Mouse (Mus musculus): ENCODE data around the gene 4930415O20Rik. TPM values are rescaled to one million over a fixed set of nuclear protein-coding genes. Genes with fewer than 3 reads are reported as not detected.
A peak's percentile ranks its signal among the peaks of the same experiment; 100 is the strongest.

Gene 4930415O20Rik
- polyA plus RNA-seq, 1 experiment from 2014 or later = not detected

DNA sequence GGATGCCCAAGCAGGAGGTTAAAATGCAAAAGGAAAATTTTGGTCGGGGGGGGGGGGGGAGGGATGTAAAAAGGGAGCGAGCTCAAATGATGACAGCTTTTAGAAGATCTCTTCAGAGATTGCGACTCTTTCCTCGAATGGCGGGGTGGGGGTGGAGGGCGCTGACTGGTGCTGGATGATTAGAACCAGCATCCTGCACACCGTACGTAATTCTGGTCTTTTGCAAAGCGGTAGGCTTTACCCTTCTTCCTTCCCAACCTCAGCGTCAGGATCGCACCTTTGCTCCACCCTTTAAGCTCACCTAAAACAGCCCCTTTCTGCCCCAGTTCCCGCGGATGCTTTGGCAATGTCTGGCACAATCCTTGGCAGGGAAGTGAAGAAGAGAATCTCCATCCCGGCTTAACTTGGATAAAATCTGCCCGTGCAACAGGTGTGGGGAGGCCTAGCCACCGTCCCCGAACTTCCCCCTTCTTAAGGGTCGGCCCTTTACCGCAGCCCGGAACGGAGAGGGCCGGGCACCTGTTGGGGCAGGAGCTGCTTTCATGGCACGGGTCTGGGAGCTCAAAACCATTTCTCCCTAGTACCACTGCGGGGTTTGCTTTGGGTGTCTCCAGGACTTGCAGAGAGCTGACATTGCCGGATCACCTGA, 63.1 kb downstream of the 4930415O20Rik start:
- 0% methylated on average over 24 of the region's 25 CpGs for WGBS
- Histone ChIP-seq H3K4me1 (replicated peaks; ENCODE audit: control insufficient read depth, insufficient read depth, low read length) (peaks cover 36% of the 10 kb centered on the region), H3K4me3 (ENCODE audit: low read depth, low read length) (peak overlapping the region; percentile 83), H3K9me3 (ENCODE audit: control insufficient read depth, low read length) (no peaks in the 10 kb centered on the region), H3K36me3 (ENCODE audit: control insufficient read depth, insufficient read depth, low read length) (no peaks in the 10 kb centered on the region), H3K4me2 (ENCODE audit: low read depth, low read length, severe bottlenecking) (peak overlapping the region; percentile 97), H3K27ac (ENCODE audit: low read depth, low read length) (peak overlapping the region; percentile 81), H3K9ac (ENCODE audit: low read length) (peak overlapping the region; percentile 92), H3K27me3 (ENCODE audit: control insufficient read depth, insufficient read depth, low read length) (peaks cover 49% of the 10 kb centered on the region)
- DNase-seq (ENCODE audit: low spot score) (peak; percentile 67), ATAC-seq (replicated peaks; ENCODE audit: low FRiP score) (no peak; the same call in 1 of the 2 replicates)

DNA sequence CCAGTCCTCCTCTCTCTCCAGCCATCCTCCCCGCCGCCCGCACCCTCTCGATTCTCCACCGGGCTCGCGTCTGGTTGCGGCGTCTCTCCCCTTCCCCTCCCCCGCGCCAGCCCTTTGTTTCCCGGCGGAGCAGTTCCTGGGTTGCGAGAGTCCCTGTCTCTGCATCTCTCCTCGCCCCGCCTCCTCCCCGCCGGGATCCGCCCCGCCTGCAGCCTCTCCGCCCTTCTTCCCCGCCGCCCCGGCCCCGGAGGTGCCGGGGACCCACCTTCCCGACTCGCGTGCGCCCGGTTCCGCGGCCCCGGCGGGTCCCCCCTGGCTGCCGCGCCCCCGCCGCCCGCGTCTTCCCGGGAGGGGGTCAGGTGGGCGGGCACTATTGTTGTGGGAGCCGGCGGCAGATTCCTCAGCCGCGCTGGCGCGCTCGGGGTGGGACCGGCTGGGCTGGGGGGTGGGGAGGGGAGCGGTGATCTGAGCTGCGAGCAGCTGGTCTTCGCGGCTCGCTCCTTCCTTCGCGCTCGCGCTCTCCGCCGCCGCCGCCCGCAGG, 63.8 kb downstream of the 4930415O20Rik start:
- H3K4me3 ChIP-seq (ENCODE audit: low read depth, low read length) = peak overlapping the region; percentile 83
- H3K36me3 ChIP-seq (ENCODE audit: control insufficient read depth, insufficient read depth, low read length) = no peaks in the 10 kb centered on the region
- peaks cover 35% of the 10 kb centered on the region for H3K4me1 ChIP-seq (replicated peaks; ENCODE audit: control insufficient read depth, insufficient read depth, low read length)
- H3K4me2 ChIP-seq (ENCODE audit: low read depth, low read length, severe bottlenecking) = peak overlapping the region; percentile 97
- H3K27me3 ChIP-seq (ENCODE audit: control insufficient read depth, insufficient read depth, low read length) = peaks cover 49% of the 10 kb centered on the region
- ATAC-seq (replicated peaks; ENCODE audit: low FRiP score) = peak; percentile 73
- peak overlapping the region; percentile 81 for H3K27ac ChIP-seq (ENCODE audit: low read depth, low read length)
- WGBS = under 1% methylated on average over 64 of the region's 65 CpGs
- DNase-seq (ENCODE audit: low spot score) = peak; percentile 93
- H3K9me3 ChIP-seq (ENCODE audit: control insufficient read depth, low read length) = no peaks in the 10 kb centered on the region
- peak overlapping the region; percentile 92 for H3K9ac ChIP-seq (ENCODE audit: low read length)

DNA sequence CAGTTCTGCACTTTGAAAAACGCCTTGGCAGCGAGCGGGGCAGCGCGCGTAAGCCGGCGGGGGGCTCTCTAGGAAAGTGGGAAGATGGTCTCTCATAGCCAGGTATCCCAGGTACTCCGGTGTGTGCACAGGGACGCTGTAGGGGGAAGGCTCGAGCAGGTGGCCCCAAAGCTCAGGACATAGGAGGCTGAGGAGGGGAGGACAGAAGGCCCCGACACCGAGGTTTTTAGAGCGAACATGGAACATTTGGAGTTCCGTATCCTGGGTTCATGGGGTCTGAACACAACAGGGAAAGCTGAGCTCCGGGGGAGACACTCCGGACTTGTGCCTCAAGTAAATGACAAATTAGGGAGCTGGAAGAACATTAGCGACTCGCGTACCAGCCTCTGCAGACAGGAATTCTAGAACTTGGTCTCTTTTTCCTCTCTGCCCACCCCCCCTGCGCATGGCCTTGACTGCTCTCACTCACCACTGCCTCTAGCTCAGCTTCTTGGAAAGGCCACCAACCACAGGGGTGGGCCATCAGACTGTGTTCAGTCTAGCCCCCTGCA, 64.6 kb downstream of the 4930415O20Rik start:
- Histone ChIP-seq H3K27me3 (ENCODE audit: control insufficient read depth, insufficient read depth, low read length) (peaks cover 44% of the 10 kb centered on the region), H3K4me2 (ENCODE audit: low read depth, low read length, severe bottlenecking) (peak overlapping the region; percentile 97)

DNA sequence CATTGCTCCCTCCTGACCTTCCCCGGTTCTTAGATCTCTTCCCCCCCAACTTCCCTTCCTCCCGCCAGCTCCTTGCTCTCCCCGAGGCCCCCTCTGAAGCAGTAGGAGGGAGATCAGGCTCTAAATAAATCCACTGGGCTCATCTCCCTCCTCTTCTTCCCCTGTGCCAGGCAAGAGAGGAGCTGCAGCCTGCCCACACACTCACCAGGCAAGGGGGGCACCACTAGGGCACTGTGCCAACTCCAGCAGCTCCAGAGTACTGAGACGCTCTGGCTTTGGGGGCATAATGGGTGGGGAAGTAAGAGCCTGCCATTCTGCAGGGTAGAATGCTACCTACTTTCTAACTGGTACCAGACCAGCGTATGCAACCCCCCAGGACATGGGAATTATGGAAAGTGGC, 65.7 kb downstream of the 4930415O20Rik start:
- peaks cover 30% of the 10 kb centered on the region for H3K4me1 ChIP-seq (replicated peaks; ENCODE audit: control insufficient read depth, insufficient read depth, low read length)
- 46% methylated on average over 5 of the region's 5 CpGs for WGBS

More for the DNA sequence above, 64.6 kb downstream of the 4930415O20Rik start:
- 0 out of 2 replicates have a peak overlapping the region, but pooled peaks have one; percentile 81 for H3K27ac ChIP-seq (ENCODE audit: low read depth, low read length)
- DNase-seq (ENCODE audit: low spot score) = no peak
- ATAC-seq (replicated peaks; ENCODE audit: low FRiP score) = no peak
- WGBS = under 1% methylated on average over 21 of the region's 21 CpGs
- peaks cover 35% of the 10 kb centered on the region for H3K4me1 ChIP-seq (replicated peaks; ENCODE audit: control insufficient read depth, insufficient read depth, low read length)
- H3K36me3 ChIP-seq (ENCODE audit: control insufficient read depth, insufficient read depth, low read length) = no peaks in the 10 kb centered on the region
- peak overlapping the region; percentile 92 for H3K9ac ChIP-seq (ENCODE audit: low read length)
- H3K9me3 ChIP-seq (ENCODE audit: control insufficient read depth, low read length) = no peaks in the 10 kb centered on the region
- H3K4me3 ChIP-seq (ENCODE audit: low read depth, low read length) = peak overlapping the region; percentile 83

DNA sequence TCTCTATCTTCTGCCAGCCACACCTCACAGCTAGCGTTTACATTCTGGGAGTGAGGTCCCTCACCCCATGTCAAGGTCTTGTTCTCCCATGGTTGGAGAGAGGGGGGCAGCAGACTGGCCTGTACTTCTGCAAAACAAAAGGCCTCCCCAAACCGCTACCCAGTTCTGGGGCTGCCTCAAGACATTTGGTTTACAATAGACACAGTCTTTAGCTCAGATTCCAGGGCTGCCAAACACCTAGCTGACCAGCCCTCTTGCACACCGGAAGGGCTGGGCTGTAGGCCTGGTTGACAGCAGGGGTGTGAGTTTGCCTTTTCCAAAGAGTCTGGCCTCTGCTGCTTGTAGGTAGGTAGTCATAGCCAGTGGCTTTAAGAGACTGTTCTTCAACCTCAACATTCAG, 66.4 kb downstream of the 4930415O20Rik start:
- 24% methylated on average over 3 of the region's 3 CpGs for WGBS
- no peaks in the 10 kb centered on the region for H3K9me3 ChIP-seq (ENCODE audit: control insufficient read depth, low read length)
- H3K9ac ChIP-seq (ENCODE audit: low read length) = no peak overlapping the region; the same call in 1 of the 2 replicates
- H3K4me3 ChIP-seq (ENCODE audit: low read depth, low read length) = no peak overlapping the region
- no peak for ATAC-seq (replicated peaks; ENCODE audit: low FRiP score)
- H3K27ac ChIP-seq (ENCODE audit: low read depth, low read length) = no peak overlapping the region
- H3K36me3 ChIP-seq (ENCODE audit: control insufficient read depth, insufficient read depth, low read length) = no peaks in the 10 kb centered on the region
- H3K27me3 ChIP-seq (ENCODE audit: control insufficient read depth, insufficient read depth, low read length) = peaks cover 27% of the 10 kb centered on the region
- peaks cover 26% of the 10 kb centered on the region for H3K4me1 ChIP-seq (replicated peaks; ENCODE audit: control insufficient read depth, insufficient read depth, low read length)
- no peak overlapping the region for H3K4me2 ChIP-seq (ENCODE audit: low read depth, low read length, severe bottlenecking)
- DNase-seq (ENCODE audit: low spot score) = no peak

More for the DNA sequence above, 65.7 kb downstream of the 4930415O20Rik start:
- Histone ChIP-seq H3K9ac (ENCODE audit: low read length) (0 out of 2 replicates have a peak overlapping the region, but pooled peaks have one; percentile 35), H3K4me2 (ENCODE audit: low read depth, low read length, severe bottlenecking) (peak overlapping the region; percentile 97), H3K27me3 (ENCODE audit: control insufficient read depth, insufficient read depth, low read length) (peaks cover 32% of the 10 kb centered on the region), H3K9me3 (ENCODE audit: control insufficient read depth, low read length) (no peaks in the 10 kb centered on the region), H3K27ac (ENCODE audit: low read depth, low read length) (no peak overlapping the region), H3K4me3 (ENCODE audit: low read depth, low read length) (peak overlapping the region; percentile 83), H3K36me3 (ENCODE audit: control insufficient read depth, insufficient read depth, low read length) (no peaks in the 10 kb centered on the region)
- ATAC-seq (replicated peaks; ENCODE audit: low FRiP score) = no peak
- DNase-seq (ENCODE audit: low spot score) = no peak

Other genes starting within 250 kb of the 4930415O20Rik start
- gene Olfr284, start 230.0 kb upstream of the 4930415O20Rik start, polyA plus RNA-seq (2014; fragmentation: Nextera tagmentation; extraction: Ambion mirVana) = not detected in 2 replicates
- gene Olfr283, start 190.1 kb upstream of the 4930415O20Rik start, polyA plus RNA-seq (2014; fragmentation: Nextera tagmentation; extraction: Ambion mirVana) = not detected in 2 replicates
- not detected in 2 replicates for gene Olfr282, start 139.8 kb upstream of the 4930415O20Rik start, polyA plus RNA-seq (2014; fragmentation: Nextera tagmentation; extraction: Ambion mirVana)
- not detected in 2 replicates for gene Olfr281, start 118.4 kb upstream of the 4930415O20Rik start, polyA plus RNA-seq (2014; fragmentation: Nextera tagmentation; extraction: Ambion mirVana)
- gene OR5BS1P, start 101.1 kb upstream of the 4930415O20Rik start, polyA plus RNA-seq (2014; fragmentation: Nextera tagmentation; extraction: Ambion mirVana) = not detected in 2 replicates
- gene Lalba, start 88.3 kb upstream of the 4930415O20Rik start, polyA plus RNA-seq (2014; fragmentation: Nextera tagmentation; extraction: Ambion mirVana) = 0.25 TPM in 1 of 2 replicates, not detected in the other
- not detected in 2 replicates for gene Olfr279, start 78.6 kb upstream of the 4930415O20Rik start, polyA plus RNA-seq (2014; fragmentation: Nextera tagmentation; extraction: Ambion mirVana)
- gene Kansl2, start 36.7 kb upstream of the 4930415O20Rik start, polyA plus RNA-seq (2014; fragmentation: Nextera tagmentation; extraction: Ambion mirVana) = 138 and 152 TPM in 2 replicates
- gene Ccnt1, start 81 bp upstream of the 4930415O20Rik start, polyA plus RNA-seq (2014; fragmentation: Nextera tagmentation; extraction: Ambion mirVana) = 62.2 and 67.0 TPM in 2 replicates
- gene Adcy6, start 39.1 kb downstream of the 4930415O20Rik start, polyA plus RNA-seq (2014; fragmentation: Nextera tagmentation; extraction: Ambion mirVana) = 11.2 and 12.3 TPM in 2 replicates
- 45.3 and 46.9 TPM in 2 replicates for gene Cacnb3, start 59.8 kb downstream of the 4930415O20Rik start, polyA plus RNA-seq (2014; fragmentation: Nextera tagmentation; extraction: Ambion mirVana)
- 24.2 and 31.2 TPM in 2 replicates for gene Ddx23, start 91.9 kb downstream of the 4930415O20Rik start, polyA plus RNA-seq (2014; fragmentation: Nextera tagmentation; extraction: Ambion mirVana)
- 1.9 and 2.8 TPM in 2 replicates for gene Rnd1, start 106.5 kb downstream of the 4930415O20Rik start, polyA plus RNA-seq (2014; fragmentation: Nextera tagmentation; extraction: Ambion mirVana)
- gene Ccdc65, start 137.2 kb downstream of the 4930415O20Rik start, polyA plus RNA-seq (2014; fragmentation: Nextera tagmentation; extraction: Ambion mirVana) = 0.92 and 1.3 TPM in 2 replicates
- 6.1 and 6.7 TPM in 2 replicates for gene Fkbp11, start 157.2 kb downstream of the 4930415O20Rik start, polyA plus RNA-seq (2014; fragmentation: Nextera tagmentation; extraction: Ambion mirVana)
- 38.1 and 41.4 TPM in 2 replicates for gene Arf3, start 192.2 kb downstream of the 4930415O20Rik start, polyA plus RNA-seq (2014; fragmentation: Nextera tagmentation; extraction: Ambion mirVana)
- gene Wnt10b, start 207.1 kb downstream of the 4930415O20Rik start, polyA plus RNA-seq (2014; fragmentation: Nextera tagmentation; extraction: Ambion mirVana) = 0.41 and 0.43 TPM in 2 replicates
- 0.47 and 0.68 TPM in 2 replicates for gene Wnt1, start 218.9 kb downstream of the 4930415O20Rik start, polyA plus RNA-seq (2014; fragmentation: Nextera tagmentation; extraction: Ambion mirVana)
- gene Ddn, start 238.5 kb downstream of the 4930415O20Rik start, polyA plus RNA-seq (2014; fragmentation: Nextera tagmentation; extraction: Ambion mirVana) = not detected in 2 replicates